Mouse (Mus musculus) fat pad, adult 2 months (tissue): Measurements from ENCODE around the gene Atp7a.

Source experiments
- DNase-seq: peaks from one replicate; pipeline ENCODE4 v3.0.0-alpha.2; 2011; ENCODE audit warnings: low read depth, low spot score; ENCODE audit errors: extremely low read depth

The Atp7a gene

DNA sequence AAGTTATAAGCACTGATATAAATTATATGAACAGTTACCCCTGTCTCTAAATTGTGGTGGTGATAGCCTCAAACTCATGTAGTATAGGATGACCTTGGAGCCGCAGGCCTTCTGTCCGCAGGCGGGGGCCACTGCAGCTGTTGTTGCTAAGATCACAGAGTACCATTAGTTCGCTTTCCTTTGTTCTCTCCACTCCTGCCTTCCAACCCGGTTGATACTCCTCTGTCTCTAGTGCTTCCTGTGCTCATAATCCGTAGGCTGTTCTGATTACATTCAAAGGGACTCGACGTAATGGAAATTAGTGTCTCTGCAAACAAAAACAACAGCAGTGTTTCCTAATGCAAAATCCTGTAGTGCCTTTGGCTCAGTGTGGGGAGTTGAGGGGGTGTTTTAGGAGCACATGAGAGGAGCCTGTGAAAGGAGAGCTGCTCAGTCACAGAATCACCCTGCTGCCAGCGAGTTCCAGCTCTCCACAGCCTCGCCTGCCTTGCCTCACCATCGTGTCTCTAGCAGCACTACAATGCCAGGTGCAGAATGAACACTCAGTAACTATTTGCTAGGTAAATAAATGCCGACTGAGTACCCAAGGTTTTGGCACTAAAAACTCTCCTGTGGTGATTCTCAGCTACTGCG, 53.9 kb downstream of the Atp7a start:
- no peak for DNase-seq

GRCm38 (mm10) chrX:106082518-106082917, 55.4 kb downstream of the Atp7a start:
- no peak for DNase-seq

DNA sequence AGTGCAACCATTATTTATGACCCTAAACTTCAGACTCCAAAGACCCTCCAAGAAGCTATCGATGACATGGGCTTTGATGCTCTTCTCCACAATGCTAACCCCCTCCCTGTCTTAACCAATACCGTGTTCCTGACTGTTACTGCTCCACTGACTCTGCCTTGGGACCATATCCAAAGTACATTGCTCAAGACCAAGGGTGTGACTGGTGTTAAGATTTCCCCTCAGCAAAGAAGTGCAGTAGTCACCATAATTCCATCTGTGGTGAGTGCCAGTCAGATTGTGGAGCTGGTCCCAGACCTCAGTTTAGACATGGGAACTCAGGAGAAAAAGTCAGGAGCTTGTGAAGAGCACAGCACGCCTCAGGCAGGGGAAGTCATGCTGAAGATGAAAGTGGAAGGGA, 58.1 kb downstream of the Atp7a start:
- no peak for DNase-seq

DNA sequence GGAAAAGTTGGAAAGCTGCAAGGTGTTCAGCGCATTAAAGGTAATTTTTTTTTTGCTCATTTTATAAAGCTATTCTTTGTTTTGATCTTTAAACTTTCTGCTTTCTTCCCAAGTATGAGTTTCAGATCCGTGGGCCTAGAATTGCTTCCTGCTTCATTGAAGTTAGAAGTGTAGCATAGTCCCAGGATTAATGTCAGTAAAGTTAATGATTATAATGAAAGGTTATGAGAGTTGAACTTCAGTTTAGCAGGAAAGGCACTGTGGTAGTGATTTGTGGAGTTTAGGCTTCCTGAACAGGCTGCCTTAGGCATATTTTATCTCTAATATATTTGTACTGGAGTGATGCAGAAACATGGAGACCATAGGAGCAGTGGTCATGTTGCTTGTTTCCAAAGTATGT, 58.5 kb downstream of the Atp7a start:
- DNase-seq, result no peak

DNA sequence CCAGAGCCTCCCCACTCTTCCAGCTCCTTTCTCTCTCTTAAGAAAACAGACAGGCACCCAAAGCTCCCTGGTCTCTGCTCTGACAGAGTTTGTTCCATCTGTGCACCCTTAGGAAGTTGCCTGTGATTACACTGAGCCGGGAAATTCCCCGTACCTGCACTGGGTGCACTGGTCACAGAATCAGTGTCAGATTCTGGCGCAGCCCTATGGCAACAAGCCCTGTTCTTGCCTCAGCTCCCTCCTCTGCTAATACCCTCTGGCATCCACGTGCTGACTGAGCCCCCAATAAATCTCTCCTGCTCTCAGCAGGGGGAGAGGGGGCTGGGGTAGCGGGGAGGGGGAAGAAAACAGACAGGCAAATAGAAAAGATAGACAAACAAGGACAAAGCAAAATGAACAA, 65.9 kb downstream of the Atp7a start:
- no peak for DNase-seq

DNA sequence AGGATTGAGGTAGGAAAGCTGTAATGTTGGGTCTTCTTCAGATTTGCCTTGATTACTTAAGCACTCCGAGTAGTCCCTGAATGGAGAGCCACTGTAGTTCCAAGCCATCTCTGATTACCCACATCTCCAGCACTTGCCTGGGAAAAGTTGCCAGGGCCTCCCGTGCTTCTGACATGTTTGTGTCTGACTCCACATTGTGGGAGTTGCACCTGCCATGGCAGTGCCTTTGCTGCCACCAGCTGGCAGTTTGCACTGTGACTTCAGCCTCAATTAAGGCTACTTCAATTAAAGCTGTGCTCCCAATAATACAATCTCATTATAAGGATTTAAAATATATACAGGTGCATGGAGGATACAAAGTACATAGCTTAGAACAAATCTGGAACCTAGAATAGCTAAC, 78.4 kb downstream of the Atp7a start:
- DNase-seq, result no peak

DNA sequence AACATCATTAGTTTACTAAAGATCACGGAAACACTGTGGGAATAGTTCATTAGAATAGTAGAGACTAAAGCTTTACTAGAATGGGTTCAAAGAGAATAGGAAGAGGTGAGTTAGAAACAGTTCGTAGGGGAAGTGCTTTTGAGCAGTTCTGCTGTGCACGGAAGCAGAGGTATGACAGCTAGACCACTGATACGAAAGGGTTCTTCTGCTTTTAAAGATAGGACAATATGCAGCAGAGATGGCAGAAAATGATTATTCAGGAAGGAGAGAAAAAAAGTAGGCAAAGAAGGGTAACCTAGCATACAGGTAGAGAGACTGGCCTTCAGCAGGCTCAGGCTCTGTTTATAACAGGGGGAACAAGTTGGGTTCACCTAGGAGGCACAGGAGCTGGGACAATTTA, 86.8 kb downstream of the Atp7a start:
- no peak for DNase-seq

DNA sequence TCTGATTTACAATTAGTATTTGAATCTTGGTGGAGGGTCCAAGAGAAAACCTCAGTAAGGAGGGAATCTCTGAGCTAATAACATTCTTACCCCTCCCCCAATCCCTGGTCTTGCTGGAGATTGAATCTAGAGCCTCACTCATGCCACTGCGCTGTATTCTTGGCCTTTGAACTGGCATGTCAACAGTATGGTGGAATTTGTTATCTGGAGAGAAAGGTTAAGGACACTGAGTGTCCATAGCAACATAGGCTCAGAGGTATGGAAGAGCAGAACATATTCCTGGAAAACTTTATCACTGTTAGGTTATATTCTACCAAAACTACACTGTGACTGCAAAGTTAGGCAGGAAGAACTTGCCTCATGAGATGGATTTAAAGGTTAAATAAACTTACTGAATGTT, 87.6 kb downstream of the Atp7a start:
- DNase-seq, result no peak

DNA sequence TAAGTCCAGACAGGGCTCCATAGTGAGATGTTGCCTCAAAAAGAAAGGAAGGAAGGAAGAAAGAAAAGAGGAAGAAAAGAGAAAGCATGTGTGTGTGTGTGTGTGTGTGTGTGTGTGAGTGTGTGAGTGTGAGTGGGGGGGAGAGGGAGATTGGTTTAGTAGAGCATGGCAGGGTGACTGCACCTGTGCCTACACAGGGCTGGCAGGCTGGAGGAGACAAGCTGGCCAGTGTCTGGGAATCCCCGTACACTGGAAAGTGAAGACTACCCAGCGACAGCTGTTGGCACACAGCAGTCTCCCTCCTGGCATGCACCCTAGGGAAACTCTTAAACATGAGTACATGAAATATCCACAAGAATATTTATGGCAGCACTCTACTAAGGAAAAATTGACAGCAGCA, 95.7 kb downstream of the Atp7a start:
- DNase-seq, result no peak

DNA sequence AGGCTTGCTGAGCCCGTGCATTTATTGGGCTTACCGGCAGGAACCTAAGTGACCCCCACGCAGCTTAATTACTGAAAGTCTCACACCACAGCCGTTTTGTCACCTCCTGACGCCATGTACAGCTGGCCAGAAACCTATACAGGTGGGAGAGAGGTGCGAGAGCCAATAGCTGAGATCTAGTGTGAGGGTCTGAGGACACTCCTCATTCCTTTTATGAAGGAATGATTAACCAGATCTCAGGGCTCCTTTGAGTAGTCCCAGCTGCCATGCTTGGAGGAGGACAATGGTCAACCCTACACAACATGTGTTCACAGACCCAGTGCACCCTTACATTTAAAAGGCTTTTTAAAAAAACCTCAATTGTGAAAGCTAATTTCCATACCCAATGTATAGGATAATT, 101.2 kb downstream of the Atp7a start:
- no peak for DNase-seq

- DNase-seq, result peak; percentile 52
Observed at GRCm38 (mm10) chrX:106129877-106130276, 102.8 kb downstream of the Atp7a start.

GRCm38 (mm10) chrX:106134916-106135315, 107.8 kb downstream of the Atp7a start:
- DNase-seq, result peak; percentile 62

- no peak for DNase-seq
Observed at GRCm38 (mm10) chrX:106135484-106135883, 108.4 kb downstream of the Atp7a start.

- DNase-seq, result no peak
Observed at GRCm38 (mm10) chrX:106135916-106136575, 109.0 kb downstream of the Atp7a start.

DNA sequence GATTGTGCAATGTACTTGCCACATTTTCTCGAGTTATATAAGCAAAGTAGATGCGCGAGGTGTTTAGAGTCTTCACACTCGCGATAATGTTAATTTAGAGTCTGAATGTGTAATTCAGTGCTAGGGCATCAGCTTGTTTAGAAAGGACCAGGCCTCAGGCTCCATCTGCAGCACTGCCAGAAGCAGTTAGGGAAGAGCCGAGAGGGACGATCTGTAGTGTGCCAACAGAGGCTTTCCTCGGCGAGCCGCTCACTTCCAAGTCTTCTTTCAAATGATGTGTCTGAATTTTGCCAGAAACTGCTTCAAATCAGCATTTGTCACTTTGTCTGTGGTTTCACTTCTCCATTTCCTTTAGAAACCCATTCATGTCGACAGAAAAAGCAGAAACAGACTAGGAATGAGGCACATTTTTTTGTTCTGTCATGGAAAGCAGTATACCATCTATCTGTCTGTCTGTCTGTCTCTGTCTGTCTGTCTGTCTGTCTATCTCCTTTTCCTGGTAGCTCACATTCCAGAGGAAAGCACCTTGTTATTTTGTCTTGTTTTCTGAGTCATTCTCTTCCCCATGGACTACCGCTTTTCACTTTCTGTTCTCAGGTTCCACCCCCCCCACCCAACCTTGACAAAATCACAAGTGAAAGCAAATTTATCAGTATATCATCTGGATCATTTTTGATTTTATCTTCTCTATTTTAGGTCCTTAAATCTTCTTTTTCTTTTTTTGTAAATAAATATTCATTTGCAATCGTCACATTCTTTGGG, 112.4 kb downstream of the Atp7a start:
- no peak for DNase-seq

DNA sequence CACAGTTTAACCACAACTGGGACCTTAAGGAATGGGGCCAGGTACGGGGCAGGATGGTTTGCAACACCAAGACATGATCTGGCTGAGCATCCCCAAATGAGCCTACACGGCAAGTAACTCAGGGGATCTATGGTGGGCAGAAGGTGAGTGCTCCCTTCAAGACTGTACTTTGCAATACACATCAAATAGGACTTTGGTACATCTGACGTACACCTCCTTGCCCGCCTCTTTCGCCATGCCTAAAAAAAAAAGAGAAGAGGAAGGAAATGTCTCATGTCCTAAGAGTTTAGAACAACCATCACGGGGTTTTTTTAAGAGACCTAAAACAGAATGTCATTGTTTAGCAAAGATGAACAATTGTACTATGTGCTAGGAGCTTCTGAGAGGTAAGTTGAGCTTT, 115.9 kb downstream of the Atp7a start, which contains the start of gene Tlr13:
Gene Tlr13 (plus strand): TSS at position 269 of the 400 bp plus-strand sequence.
- no peak for DNase-seq

DNA sequence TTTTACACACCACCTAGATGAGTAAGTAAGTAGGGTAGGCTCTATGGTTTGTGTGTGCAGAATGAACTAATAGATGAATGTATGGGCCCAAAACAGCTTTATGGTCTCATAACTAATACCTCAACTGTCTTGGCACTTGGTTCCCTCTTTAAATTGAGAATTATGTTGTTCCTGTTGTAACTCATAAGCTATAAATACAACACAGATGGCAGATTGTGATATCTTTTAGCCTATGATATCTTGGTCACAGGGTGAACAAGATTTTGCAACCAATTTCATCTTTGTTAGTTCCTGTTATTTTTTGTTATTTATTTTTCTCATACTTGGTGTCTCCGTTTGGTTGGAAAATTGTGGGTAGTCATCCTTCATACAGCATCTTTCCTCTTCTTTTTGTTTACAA, 121.1 kb downstream of the Atp7a start:
- no peak for DNase-seq

- DNase-seq, result peak; percentile 76
Observed at GRCm38 (mm10) chrX:106149460-106149859, 122.4 kb downstream of the Atp7a start.

- no peak for DNase-seq
Observed at GRCm38 (mm10) chrX:106154180-106154586, 127.1 kb downstream of the Atp7a start.

GRCm38 (mm10) chrX:106155892-106156291, 128.8 kb downstream of the Atp7a start:
- DNase-seq, result no peak

DNA sequence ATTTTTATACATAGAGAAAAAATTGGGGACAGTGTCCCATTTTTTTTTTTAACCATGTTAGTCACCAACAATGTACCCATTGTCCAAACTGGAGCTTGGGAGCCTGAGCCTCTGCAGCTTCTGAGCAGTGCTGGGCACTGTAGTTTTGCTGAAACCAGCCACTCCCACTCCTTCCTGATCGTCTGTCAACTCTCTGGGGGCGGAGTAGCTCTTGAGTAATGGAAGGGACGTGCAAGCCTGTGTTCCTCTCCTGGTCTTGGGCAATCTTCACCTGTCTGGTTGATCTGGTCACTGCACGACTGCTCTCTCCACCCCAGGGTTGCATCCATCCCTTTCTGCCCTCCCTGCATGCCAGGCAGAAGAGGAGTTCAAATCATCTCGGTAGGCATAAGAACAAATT, 136.9 kb downstream of the Atp7a start:
- peak; percentile 69 for DNase-seq

DNA sequence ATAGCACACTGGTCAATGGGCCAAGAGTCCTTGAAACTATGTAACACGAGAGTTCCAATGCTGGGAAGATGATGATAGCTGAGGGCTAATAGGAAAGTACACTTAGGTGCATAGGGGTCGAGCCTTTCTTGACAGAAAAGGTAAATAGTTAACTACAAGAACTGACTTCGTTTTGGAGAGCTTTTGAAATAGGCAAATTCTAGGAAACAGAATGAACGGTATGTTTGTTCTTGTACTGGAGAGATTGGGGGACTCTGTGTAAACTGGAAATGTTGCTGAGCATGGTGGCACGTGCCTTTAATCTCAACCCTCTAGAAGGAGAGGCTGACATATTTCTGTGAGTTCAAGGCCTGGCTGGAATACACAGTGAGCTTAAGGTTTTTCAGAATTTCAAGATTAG, 137.5 kb downstream of the Atp7a start:
- DNase-seq, result no peak
